Mouse (Mus musculus): ENCODE data around the gene Frmd4b. TPM values are rescaled to one million over a fixed set of nuclear protein-coding genes. Genes with fewer than 3 reads are reported as not detected.

Frmd4b gene
- 5.7 TPM for total RNA-seq (2023)

DNA sequence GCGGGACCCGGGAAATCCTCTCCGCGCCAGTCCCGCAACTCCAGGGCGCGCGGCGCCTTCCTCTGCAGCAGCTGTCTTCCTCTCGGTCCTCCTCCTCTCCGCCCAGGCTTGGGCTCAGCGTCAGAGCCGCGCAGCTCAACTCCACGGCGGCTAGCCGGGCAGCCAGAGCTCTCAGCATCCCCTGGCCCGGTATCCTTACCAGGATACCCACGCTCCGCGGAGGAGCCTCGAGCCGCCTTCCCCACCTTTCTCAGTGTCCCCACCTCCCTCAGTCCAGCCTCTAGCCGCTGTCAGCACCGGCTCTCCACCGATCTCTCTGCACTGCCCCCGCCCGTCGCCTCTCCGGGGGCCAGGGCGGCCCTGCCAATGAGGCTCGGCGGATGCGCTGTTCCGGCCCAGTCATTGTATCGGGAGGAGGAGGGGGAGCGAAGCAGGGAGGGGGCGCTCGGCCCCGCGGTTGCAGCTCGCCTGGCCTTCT is at the start of gene Frmd4b:
Frmd4b (minus strand) TSS at position 276 of the 478 bp plus-strand sequence.

DNA sequence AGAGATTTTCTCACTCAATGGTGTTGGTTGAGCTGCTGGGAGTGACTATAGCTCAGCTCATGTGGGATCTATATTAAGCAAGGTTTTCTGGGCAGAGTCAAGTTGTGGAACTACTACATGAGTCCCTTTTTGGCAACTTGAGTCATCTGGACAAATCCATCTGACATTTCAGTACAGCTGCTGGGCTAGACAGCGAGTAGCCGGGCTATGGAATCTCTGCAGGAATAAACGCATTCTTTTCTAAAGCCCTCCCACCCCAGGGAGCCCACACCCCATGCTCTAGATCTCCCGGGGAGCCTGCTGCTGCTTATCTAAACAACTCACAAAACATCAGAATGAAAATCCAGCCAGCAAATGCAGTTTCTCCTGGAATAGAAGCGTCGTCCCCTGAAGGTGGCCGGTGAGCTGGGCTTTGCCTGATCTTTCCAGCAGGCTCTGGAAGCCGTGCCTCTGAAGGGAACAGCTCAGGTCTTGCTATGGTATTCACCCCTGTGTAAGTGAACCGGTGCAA is 364.6 kb downstream of the Frmd4b start, which contains the start of gene Lmod3:
Lmod3 (minus strand) TSS at position 49 of the 511 bp plus-strand sequence.

Other genes with a start within 250 kb of the Frmd4b start
- gene Mitf, start 189.5 kb upstream of the Frmd4b start, total RNA-seq (2023) = 2.1 TPM